Mouse (Mus musculus) left cerebral cortex, adult 8-10 months (tissue): ENCODE data around the gene Gemin4. TPM values are rescaled to one million over a fixed set of nuclear protein-coding genes. Genes with fewer than 3 reads are reported as not detected.

Source experiments
- DNase-seq, 2 experiments: peaks; one replicate each; pipeline ENCODE4 v3.0.0; 2022; ENCODE audit warnings: low spot score in 2 of 2
- total RNA-seq, 4 experiments: library from RNA; stranded (reverse); gene quantifications; 2 replicates each; pipeline ENCODE4 v1.2.4; 2022

The Gemin4 gene
- total RNA-seq = 10 to 100 TPM in 1 of 4 experiments, 1 to 10 TPM in 3; 6.9 to 10.6 (median 9.2) TPM

DNA sequence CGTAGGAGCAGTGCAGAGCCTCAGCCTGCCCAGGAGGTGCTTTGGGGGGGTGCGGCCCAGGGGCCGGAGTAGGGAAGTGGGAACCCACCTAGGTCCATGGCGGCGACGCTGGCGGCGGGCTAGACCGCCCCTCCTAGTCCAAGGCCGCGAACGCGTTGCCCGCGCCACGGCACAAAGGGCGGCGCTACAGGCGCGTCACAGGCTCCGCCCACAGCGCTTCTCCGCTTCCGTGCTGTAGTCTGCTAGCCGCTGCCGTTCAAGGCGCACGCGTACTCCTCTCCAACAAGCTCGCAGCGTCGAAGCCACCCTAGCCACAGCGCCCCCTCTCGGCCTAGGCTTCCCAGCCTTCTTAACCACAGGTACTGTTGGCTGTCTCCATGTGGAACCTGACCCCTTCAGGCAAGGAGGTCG, at the start of gene Gemin4, which contains the start of gene Dbil5:
TSS of gene Gemin4 (minus strand) at position 275 of the 411 bp plus-strand sequence.
TSS of gene Dbil5 (plus strand) at position 219 of the 411 bp plus-strand sequence.
- DNase-seq = peak; percentile 94 to 95

DNA sequence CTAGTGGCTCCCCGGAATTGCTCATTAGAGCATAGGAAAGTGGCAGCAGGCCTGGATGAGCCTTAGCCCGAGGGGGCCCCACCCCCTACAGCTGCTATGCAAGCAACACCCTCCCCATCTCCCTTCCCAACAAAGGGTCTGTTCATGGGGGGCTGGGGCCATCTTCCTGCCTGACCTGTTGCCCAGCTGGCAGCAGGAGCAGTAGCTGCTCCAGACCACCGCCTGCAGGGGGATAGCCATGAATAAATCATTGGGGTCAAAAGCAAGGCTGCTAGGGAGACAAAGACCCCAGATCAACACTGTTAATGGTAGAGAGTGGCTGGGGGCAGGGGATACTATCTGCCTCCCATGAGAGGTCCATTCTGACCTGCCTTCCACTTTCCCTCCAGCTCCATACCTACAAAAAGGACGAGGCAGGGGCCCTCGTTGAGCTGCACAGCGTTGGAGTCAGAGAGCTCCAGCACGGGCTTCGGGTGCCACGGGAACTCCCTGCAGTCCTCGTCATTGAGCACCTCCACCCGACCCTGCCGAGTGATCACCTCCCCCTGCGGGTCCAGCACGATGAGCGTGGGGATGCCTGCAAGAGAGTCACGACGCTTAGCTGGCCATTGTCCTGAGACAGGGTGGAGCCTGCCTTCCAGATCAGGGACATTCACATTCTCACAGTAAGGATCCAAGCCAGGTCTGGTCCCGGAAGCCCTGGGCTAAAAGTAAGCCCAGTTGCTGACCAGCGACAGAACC, 45.3 kb upstream of the Gemin4 start:
- no peak for DNase-seq

- DNase-seq = no peak
Observed at GRCm38 (mm10) chr11:76261224-76261623, 43.8 kb upstream of the Gemin4 start.

DNA sequence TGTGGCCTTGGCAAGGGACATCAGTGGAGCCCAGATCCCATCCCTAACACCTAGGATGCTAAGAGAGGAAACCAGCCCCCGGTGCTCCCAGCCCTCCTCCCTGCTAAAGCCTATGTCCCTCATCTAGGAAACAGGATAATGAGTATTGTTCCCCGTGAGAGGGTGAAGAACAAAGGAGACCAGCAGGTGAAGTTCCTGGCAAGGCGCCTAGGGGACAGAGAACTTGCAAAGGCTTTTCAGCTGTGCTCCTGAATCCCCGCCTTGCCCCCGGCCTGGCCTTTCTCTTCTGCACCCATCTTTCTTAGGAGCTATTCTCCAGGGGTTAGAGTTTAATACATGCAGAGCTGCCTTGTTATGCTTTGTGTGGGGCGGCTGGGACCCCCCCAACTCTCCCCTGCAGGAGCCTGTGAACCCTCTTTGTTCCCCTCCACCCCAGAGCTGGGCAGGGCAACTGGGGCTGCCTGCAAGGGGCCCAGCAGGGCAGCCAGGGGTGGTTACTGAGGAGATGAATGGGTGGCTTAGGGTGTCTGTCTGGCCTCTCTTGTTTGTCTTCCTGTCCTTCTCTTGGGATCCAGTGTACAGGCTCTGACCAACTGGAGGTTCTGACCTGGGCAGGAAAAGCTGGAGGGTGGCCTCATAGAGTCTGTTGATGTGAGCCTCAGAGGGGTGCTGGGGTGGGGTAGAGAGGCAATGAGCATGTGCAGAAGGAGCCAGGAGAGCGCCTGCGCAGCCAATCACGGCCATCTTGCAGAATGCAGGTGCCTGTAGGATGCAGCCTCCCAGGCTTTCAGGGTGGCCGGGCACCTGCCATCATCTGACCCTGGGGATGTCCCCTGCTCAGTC, 43.0 kb upstream of the Gemin4 start:
- DNase-seq = no peak

DNA sequence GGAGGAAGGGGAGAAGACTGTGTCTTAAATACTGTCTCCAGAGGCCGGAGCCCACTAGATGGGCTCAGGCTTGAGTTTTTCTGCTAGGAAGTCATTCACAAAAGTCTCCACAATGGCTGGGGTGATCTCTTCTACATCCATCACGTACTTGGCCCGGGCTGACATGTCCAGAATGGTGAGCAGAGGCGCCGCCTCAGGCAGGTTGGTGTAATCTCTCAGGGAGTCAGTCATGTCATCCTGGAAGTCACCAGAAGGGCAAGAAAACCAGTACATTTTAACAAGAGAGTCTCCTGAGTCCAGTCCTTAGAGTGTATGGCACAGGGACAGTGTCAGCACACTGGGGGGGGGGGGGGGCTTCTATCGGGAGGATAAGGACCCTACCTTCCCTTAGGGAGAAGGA, 41.0 kb upstream of the Gemin4 start:
- no peak for DNase-seq

DNA sequence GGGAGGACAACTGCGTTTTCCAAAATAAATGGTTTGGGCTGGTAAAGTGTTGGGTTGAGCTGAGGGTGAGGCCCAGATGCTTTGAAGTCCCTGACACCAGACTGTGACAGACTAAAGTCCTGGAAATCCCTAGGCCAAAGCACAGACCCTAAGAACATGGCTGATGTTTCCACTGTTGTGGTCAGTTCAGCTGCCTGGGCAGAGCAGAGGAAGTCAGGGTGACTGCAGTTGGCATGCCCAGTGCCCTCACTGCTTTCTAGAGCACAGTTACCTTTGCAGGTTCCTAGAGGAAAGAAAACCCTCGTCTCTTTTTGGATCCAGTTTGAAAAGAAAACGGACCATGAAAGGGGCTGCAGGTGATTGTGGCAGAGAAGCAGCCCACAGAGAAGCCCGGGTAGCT, 39.9 kb upstream of the Gemin4 start:
- no peak for DNase-seq

DNA sequence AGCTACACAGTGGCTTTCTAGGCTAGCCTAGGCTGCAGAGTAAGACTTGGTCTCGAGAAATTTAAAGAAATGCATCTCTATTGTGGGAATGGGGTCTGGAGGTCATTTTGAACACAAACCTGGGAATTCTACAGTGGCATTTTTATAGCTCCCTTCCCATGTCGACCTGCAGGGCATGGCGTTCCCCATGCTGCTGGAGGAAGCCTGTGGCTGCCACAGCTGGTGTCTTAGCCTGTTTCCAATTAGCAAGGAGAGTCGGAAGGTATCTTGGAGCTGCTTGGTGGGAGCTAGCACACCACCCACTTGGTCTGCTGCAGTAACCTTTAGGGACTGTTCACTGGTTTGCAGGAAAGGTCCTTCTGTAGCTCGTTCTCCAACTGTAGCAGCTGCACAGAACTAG, 38.7 kb upstream of the Gemin4 start:
- no peak for DNase-seq

DNA sequence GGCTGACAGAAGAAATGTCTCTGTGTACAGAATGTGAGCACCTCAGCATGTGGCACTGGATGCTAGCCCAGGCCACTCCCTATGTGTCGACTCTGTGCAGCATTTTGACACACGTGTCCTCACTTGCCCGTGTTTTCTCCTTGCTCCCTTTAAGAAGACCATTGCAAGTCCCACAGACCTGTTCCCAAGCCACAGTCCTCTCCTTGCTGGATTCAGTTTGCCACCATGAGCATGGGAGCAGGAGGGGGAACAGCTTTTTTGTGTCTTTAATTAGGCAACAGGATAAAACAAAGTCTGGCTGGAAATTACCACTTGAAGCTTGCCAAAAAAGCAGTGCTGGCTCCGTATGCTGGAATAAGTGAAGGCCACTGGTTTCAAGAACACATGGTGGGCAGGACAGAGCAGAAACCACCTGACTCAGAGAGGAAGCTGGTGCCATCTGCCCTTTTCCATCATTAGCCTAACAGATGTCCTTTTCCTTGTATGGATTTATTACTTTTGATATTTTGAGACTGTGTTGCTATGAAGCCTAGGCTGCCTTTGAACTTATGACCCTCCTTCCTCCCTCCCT, 38.1 kb upstream of the Gemin4 start:
- DNase-seq = peak in 1 of 2 experiments; percentile 43

GRCm38 (mm10) chr11:76253918-76254264, 36.4 kb upstream of the Gemin4 start:
- DNase-seq = no peak

- peak; percentile 53 to 83 for DNase-seq
Observed at GRCm38 (mm10) chr11:76253145-76253917, 35.9 kb upstream of the Gemin4 start.

DNA sequence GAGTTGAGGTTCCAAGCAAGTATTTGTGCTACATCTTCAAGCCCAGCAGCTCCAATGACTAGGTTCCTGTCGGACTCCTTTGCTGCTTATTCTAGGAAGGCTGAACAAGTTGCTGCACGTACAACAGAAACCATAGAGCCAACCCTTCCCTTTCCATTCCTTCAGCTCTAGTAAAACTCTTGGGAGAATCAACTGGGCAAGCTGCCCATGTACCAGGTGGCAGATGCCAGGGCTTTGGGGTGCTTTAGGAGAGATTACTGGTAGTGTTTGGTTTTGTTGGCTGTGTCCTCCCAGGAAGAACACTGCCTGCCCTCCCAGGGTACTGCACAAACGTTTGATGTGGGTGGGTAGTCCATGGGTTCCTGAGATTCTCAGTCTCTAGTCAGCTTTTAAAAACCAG, 34.6 kb upstream of the Gemin4 start:
- DNase-seq = no peak

DNA sequence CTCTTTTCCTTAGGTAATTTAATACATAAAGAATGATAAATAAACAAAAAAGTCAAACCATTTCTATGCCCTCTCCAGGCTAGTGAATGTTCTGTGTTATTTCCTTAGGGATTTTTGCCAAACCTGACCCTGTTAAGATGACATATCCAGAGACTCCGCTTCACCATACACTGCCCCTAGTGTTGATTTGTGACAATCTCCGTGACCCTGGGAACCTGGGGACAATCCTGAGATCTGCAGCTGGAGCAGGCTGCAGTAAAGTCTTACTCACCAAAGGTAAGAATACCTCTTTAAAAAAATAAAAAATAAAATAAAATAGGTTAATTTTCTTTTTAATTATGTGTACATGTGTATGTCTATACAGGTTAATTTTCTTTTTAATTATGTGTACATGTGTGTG, 29.8 kb upstream of the Gemin4 start:
- no peak for DNase-seq

GRCm38 (mm10) chr11:76246439-76246838, 29.0 kb upstream of the Gemin4 start:
- no peak for DNase-seq

GRCm38 (mm10) chr11:76243811-76244546, 26.5 kb upstream of the Gemin4 start:
- no peak for DNase-seq

DNA sequence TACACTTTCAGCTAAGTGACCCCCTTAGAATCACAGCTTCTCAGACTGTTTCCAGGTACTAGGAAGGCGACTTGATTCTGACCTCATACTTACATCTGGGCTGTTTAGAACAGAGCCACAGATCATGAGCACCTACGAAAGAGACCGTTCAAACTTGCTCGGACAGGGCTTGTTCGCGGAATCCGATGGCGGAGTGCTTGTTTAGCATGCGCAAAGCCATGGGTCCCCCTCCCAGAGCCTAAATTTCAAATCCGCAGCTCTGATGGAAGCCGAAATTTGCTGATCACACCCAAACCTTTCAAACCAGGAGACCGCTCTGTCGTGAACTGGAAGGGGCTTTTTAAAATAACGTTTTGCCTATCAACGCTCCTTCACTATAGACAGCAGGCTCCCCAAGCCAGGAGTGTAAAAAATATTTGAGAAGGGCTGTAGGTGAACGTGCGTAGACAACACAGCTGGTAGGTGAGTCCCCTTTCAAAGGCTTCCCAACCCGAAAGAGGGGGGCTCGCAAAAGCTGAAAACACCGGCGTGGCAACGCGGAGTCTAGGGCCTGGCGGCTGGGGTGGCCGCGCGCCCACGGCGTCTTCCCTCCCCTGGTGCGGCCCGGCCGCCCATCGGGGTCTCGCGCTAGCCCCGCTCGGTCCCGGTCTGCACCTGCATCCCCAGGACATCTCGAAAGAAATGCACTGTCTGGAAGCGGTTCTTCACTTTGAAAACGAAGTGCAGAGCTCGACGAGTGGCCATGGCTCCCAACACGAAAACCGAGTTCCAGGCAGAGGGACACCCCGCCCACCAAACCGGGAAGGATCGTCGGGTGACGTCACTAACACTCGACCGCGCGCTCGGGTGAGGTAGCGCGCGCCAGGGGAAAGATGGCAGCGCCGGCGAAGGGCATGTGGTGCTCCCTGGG, 25.7 kb upstream of the Gemin4 start, which contains the start of the genes Mrm3 and Glod4:
TSS of gene Mrm3 (plus strand) at position 815 of the 910 bp plus-strand sequence.
TSS of gene Glod4 (minus strand) at position 825 of the 910 bp plus-strand sequence.
- DNase-seq = peak; percentile 81 to 91

- no peak for DNase-seq
Observed at GRCm38 (mm10) chr11:76239750-76240149, 22.3 kb upstream of the Gemin4 start.

DNA sequence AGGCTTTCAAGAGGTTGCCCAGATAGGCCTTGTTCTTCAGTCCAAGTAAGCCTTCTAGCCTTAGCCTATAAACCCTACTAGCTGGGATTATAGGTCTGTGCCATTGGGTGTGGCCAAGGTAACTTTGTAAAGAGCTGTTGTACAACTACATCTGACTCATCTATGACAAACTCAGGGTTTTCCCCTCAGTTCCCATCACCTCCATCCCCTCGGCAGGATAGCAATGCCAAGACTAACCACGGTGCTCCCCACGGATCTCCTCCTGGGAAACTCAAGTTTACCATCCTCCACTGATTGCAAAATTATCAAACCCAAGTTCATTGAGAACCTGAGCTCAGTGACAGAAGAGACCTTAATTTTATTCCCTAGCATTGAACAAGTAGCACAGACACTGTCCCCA, 18.7 kb upstream of the Gemin4 start:
- no peak for DNase-seq

- no peak for DNase-seq
Observed at GRCm38 (mm10) chr11:76225051-76225450, 7.6 kb upstream of the Gemin4 start.

GRCm38 (mm10) chr11:76224631-76225030, 7.2 kb upstream of the Gemin4 start:
- DNase-seq = no peak
